Mouse (Mus musculus) megakaryocyte progenitor cell, adult 5-6 weeks (primary cell): ENCODE measurements around the gene Ksr2. TPM values are rescaled to one million over a fixed set of nuclear protein-coding genes. Genes with fewer than 3 reads are reported as not detected.
A peak's percentile ranks its signal among the peaks of the same experiment; 100 is the strongest.
"Not testable (repeated sequence)": the region's sequence is repeated elsewhere in the genome, so short reads cannot be mapped to it uniquely, and the experiment has no call there.

ENCODE experiments used
- ATAC-seq: replicated peaks from 2 replicates; pipeline ENCODE4 v1.8.0; 2016; ENCODE audit warnings: mild to moderate bottlenecking, moderate TSS enrichment, inconsistent platforms; ENCODE audit not compliant: poor library complexity
- total RNA-seq, 2 experiments: library from RNA; stranded (forward) in 1 of 2; stranded (reverse) in 1 of 2; fragments of 157-497, 149-512 nt in 1 of 2; fragments of 200-1000 nt in 1 of 2; gene quantifications; 2 replicates each; pipeline versions ENCODE4 v1.2.3 to v1.2.4; 2015 to 2017

Ksr2 gene
- total RNA-seq, 2 experiments from 2014 or later, result 0.17 to 0.25 TPM

- no peak for ATAC-seq
These were observed 188.2 kb downstream of the Ksr2 start for GRCm38 (mm10) chr5:117602026-117602425.

- no peak for ATAC-seq
These were observed 194.0 kb downstream of the Ksr2 start for GRCm38 (mm10) chr5:117607761-117608309.

- peak; percentile 88 for ATAC-seq
These were observed 200.7 kb downstream of the Ksr2 start for GRCm38 (mm10) chr5:117614331-117615024.

GRCm38 (mm10) chr5:117620292-117620691, 206.5 kb downstream of the Ksr2 start:
- no peak for ATAC-seq

- ATAC-seq, result no peak
These were observed 208.4 kb downstream of the Ksr2 start for GRCm38 (mm10) chr5:117622221-117622620.

GRCm38 (mm10) chr5:117623206-117623605, 209.4 kb downstream of the Ksr2 start:
- ATAC-seq, result not testable (repeated sequence)

- no peak for ATAC-seq
These were observed 213.1 kb downstream of the Ksr2 start for GRCm38 (mm10) chr5:117626907-117627306.

- peak; percentile 63 for ATAC-seq
These were observed 214.6 kb downstream of the Ksr2 start for GRCm38 (mm10) chr5:117628351-117628750.

GRCm38 (mm10) chr5:117629570-117629969, 215.8 kb downstream of the Ksr2 start:
- no peak for ATAC-seq

- ATAC-seq, result no peak
These were observed 221.4 kb downstream of the Ksr2 start for GRCm38 (mm10) chr5:117635211-117635610.

- ATAC-seq, result no peak
These were observed 222.0 kb downstream of the Ksr2 start for GRCm38 (mm10) chr5:117635838-117636237.

- no peak for ATAC-seq
These were observed 227.8 kb downstream of the Ksr2 start for GRCm38 (mm10) chr5:117641585-117641984.

- ATAC-seq, result no peak
These were observed 237.6 kb downstream of the Ksr2 start for GRCm38 (mm10) chr5:117651238-117651886.

- no peak for ATAC-seq
These were observed 244.8 kb downstream of the Ksr2 start for GRCm38 (mm10) chr5:117658641-117659040.

- no peak for ATAC-seq
These were observed 245.8 kb downstream of the Ksr2 start for GRCm38 (mm10) chr5:117659596-117659995.

- no peak for ATAC-seq
These were observed 251.4 kb downstream of the Ksr2 start for GRCm38 (mm10) chr5:117665181-117665580.

GRCm38 (mm10) chr5:117667314-117667713, 253.5 kb downstream of the Ksr2 start:
- ATAC-seq, result no peak

GRCm38 (mm10) chr5:117669265-117669664, 255.5 kb downstream of the Ksr2 start:
- ATAC-seq, result no peak

GRCm38 (mm10) chr5:117669843-117670242, 256.0 kb downstream of the Ksr2 start:
- no peak for ATAC-seq

GRCm38 (mm10) chr5:117671362-117671761, 257.6 kb downstream of the Ksr2 start:
- no peak for ATAC-seq

- no peak for ATAC-seq
These were observed 262.0 kb downstream of the Ksr2 start for GRCm38 (mm10) chr5:117675840-117676239.

GRCm38 (mm10) chr5:117677231-117677630, 263.4 kb downstream of the Ksr2 start:
- no peak for ATAC-seq
